Mouse (Mus musculus) ovary, adult 18-20 months (tissue): ENCODE measurements around the gene Rbm47.
"Not testable (repeated sequence)": the region's sequence is repeated elsewhere in the genome, so short reads cannot be mapped to it uniquely, and the experiment has no call there.

Experiments used
- DNase-seq: peaks from one replicate; pipeline ENCODE4 v3.0.0; 2022; ENCODE audit warnings: low spot score, mixed read lengths

The Rbm47 gene

DNA sequence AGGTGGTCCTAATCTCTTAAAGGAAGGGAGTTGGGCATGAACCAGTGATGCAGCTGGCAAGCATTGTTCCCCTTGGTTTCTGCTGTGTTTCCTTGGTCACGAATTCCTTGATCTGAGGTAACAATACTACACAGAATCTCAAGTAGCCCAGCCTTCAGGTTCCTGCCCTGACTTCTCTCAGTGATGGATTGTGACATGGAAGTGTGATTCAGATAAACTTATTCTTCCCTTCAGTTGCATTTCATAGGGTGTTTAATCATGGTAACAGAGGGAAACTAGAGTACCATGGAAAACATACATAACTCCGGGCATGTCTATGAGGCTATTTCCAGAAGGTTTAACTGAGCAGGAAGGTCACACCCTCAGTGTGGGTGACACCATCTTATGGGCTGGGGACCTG, at the start of gene Rbm47:
Gene Rbm47, minus strand, starts transcription at position 101 of the 400 bp plus-strand sequence.
- DNase-seq, result no peak

- DNase-seq, result no peak
These were observed 47.7 kb upstream of the Rbm47 start for GRCm38 (mm10) chr5:66220620-66221019.

DNA sequence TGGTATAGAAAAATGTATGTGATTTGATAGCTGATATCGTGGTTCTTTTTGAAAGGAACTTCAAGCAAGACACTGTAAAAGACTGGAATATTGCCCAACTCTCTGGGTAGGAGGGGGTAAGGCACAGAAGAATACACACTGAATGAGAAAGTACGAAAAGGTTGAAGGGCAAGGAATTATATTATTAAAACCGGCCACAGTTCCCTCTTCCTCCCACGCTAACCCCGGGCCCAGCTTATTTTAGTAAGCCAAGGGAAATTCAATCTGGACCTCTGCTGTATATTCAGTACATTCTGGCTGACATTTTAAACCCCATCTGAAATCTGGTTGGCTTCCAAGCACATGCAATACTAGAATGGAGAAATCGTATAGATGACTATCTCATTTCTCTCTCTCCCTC, 46.8 kb upstream of the Rbm47 start:
- no peak for DNase-seq

DNA sequence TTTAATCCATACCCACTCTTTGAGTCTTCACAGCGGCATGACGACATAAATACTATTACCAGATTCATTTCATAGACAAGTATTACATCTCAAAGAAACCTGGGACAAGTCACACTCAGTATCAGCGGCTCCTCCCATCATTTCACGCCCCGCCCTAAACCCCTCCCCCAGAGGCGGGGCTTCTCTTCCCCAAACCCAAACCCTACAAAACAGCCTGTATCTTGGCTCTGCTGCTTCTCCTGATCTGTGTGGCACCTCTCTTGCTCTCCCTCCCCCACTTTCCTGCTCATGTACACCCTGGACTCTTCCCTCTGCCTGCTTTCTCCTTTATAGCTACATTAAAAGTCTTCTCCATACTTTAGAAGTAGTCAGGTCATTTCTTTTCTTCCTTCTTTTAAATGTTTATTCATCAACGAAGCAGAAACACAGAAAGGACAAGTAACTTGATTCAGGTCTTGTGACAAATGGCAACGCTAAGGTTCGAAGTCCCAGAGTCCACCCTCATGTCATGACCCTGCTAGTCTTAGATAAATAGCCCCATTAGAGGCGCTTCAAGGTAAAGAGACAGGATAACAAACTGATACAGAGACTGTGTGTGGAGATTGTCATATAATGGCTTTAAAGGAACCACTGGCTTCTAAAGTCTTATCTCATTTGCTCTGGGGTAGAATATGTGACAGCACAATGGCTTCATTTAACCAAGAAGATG, 42.8 kb upstream of the Rbm47 start:
- DNase-seq, result no peak

GRCm38 (mm10) chr5:66214395-66214935, 41.5 kb upstream of the Rbm47 start:
- peak; percentile 12 for DNase-seq

- no peak for DNase-seq
These were observed 36.7 kb upstream of the Rbm47 start for GRCm38 (mm10) chr5:66209532-66210176.

GRCm38 (mm10) chr5:66204966-66205365, 32.0 kb upstream of the Rbm47 start:
- DNase-seq, result no peak

DNA sequence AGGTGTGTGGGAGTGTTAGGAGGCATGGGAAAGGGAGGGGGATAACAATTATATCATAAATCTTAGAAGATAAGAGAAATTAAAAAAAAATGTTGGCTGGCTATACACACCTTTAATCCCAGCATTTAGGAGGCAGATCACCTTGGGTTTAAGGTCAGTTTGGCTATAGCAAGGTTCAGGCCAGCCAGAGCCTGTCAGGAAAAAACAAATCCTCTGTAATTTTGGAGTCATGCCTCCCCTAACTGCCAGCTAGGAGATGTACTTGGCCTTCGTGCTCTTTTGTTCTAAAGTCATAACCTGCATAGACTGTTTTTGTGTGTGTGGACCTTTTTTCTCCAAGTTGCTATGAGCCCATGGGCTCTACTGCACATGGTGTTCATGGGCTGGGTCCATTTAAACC, 30.5 kb upstream of the Rbm47 start:
- DNase-seq, result no peak

GRCm38 (mm10) chr5:66200044-66200443, 27.1 kb upstream of the Rbm47 start:
- peak; percentile 81 for DNase-seq

DNA sequence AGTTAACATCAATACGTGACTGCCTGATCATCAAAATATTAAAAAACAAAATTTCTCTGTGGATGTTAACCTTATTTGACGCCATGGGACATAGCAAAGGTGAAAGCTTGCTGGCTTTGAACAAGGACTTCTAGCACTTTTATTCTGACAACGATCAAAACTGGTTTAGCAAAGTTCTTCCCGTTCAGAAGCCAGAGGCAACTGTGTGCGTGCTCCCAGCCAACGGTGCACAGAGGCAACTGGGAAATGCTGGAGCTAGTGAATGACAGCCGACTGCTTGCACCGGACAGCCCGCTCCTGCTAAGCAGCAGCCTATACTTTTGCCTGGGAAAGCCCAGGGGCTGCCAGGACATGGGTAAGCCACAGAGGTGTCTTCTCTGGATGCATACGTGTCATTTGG, 22.4 kb upstream of the Rbm47 start:
- DNase-seq, result no peak

DNA sequence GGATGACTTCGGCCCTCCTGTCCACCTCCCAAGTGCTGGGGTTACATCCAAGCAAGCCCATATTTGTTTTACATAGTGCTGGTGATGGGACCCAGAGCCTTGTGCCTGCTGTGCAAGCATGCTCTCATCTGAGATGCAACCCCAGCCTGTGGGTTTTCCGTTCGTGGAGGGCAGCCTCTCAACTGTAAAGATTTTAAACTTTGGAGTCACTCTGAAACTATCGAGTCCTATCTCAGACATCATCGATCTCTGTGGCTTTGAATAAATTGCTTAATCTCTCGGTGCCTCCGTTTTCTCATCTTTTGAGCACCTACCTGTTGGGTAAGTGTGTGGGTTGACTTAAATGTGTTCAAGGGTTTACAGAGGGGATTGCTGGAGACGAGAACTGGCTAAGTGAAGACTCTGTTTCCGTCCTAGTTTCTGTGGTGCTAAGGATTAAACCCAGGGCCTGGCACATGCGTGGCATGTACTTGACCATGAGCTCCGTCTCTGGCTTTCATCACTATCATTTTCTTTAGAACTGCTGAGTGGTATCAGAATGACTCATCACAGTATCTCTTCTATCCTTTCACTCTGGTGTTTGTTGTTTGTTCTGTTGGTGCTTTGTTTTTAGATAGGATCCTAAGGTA, 20.4 kb upstream of the Rbm47 start:
- no peak for DNase-seq

- no peak for DNase-seq
These were observed 18.2 kb upstream of the Rbm47 start for GRCm38 (mm10) chr5:66191185-66191503.

DNA sequence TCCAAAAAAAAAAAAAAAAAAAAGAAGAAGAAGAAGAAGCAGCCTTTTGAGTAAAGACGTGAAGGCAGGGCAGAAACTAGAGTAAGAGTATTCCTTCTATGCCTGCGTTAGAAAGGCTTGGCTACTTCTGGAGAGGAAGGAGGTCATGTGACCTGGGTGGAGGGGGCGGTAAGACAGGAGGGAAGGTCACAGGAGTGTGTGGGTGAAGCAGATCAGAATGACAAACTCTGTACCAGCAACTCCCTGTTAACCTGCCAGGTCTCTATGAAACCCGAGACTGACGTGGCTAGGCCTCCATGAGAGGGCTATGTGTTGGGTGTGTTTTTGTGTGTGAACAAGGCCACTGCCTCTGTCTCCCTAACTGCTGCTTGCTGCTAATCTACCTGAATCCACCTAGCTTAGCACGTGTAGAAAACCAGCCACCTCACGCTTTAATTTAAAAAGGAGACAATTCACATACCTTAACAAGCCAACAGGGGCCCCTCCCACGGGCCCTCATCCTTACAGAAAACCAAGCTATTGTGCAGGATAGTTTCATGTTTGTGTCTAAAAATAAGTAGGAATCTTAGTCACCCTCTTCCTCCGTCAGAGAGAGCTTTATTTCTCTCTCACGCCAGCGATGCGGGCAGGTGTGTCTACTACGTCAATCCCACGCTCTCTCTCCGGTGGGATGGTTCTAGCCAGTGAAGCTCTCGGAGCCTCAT, 17.7 kb upstream of the Rbm47 start:
- no peak for DNase-seq

- DNase-seq, result not testable (repeated sequence)
These were observed 15.7 kb upstream of the Rbm47 start for GRCm38 (mm10) chr5:66188591-66188990.

- DNase-seq, result no peak
These were observed 9.2 kb upstream of the Rbm47 start for GRCm38 (mm10) chr5:66182156-66182555.

DNA sequence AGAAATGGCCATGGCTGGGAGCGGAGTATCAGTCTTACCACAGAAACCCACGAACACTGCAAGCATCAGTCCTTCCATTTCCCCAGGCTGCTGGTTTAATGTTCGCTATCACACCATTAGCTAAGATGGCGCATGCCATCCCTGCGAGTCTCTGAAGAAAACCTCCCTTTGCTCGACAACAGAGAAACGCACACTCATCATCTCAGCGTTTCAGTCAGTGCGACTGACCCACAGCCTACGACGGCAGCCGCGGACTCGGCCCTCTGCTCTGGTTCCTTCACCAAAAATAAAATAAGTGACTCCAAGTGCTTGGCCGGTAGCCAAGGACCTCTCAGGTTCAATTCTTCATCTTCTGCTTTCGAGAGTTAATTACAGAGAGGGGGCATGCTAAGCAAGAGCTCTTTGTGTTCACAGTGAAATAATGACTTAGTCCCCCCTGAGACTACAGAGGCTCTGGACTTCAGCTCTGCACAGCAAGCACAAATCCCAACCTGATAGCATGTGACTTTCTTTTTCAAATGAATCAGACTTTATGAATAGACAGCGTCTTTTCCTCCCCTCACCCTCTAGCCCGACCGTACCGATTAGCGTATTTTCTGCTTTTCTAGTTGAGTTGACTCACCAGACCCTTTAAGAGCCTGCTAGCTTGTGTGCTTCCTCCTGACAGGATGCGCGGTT, 1.4 kb upstream of the Rbm47 start:
- DNase-seq, result no peak

DNA sequence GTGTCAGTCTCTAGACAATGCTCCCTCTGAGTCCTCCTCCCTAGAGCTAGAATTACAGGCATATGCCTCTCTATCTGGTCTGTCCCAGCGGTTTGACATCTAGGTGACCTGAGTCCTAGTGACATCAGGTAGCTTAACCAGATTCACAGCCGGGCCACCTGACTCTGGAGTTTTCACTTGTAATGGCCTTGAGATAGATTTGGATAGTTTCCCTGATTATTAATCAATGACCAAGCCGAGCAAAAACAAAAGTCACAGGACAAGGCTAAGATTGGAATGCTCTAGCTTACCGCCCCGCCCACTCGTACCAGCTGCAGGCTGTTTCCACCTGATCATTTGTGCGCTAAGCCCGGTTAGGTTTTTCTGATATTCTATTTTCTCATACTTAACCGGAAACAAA, 2.3 kb downstream of the Rbm47 start:
- DNase-seq, result no peak

GRCm38 (mm10) chr5:66169099-66169485, 3.8 kb downstream of the Rbm47 start:
- DNase-seq, result no peak

DNA sequence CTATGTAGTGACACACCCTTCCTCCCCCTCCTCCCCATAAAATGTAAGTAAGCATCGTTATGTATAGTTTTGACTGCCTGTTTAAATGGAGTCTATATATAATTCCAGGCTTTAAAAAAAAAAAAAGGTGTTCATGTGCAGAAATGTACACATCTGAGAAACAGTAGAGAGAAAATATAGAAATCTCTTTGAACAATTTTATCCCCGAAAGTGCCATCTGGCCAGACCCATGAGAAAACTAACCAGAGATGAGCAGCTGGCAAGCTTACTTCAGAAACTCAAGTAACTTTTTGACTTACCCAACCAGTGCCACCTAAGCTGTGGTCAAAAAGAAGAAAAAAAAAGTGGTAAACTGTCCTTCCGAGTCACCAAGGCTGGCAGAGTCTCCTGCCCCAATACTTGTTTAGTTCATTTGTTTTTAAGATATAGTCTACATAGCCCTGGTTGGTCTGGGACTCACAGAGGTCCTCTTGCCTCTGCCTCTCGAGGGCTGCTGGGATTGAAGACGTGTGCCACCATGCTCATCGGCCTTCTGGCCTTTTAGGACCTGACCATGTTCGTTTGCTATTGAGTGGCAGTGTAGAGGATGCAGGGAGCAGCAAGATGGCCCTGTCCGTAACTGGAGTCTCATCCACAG, 4.3 kb downstream of the Rbm47 start:
- no peak for DNase-seq

DNA sequence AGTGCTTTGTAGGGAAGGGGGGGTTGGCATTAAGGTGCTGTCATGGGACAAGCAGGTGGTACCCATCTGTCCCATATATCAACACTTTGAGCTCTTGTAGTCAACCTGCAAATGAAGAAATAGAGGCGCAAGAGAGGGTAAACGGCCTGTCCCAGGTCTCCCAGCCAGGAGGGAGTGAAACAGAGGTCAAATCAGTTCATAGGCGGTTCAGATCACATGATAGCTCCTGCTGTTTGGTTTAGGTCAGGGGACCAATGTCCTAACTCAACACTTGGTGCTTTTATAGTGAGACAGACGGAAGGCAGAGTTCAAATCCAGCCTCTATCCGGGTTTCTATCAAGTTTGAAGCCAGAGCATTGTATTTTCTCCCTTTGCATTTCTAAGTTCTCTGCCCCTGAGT, 6.0 kb downstream of the Rbm47 start:
- no peak for DNase-seq

DNA sequence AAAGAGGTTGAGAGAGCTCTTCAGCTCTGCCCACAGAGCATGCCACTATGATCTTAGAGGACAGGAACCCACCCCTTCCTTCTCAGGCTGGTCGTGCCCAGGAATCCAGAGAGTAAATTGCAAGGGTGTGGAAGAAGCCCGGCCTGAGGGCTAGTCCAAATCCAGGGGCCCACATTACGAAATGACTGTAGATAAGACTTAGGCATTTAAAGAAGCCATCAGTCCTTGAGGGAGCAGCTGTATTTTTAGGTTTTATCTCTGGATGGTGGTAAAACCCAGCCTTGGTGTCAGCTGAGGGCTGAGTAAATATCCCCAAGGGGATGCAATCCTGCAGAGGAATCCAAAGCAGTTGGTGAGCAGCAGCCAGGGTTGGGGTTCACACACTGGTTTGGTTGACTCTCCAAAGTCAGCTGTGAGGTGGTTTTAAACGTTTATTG, 6.7 kb downstream of the Rbm47 start:
- peak; percentile 54 for DNase-seq

- DNase-seq, result no peak
These were observed 7.2 kb downstream of the Rbm47 start for GRCm38 (mm10) chr5:66165748-66166147.
